Mouse (Mus musculus): ENCODE data around the gene Nmnat3.
A peak's percentile ranks its signal among the peaks of the same experiment; 100 is the strongest.
"Not testable (repeated sequence)": the region's sequence is repeated elsewhere in the genome, so short reads cannot be mapped to it uniquely, and the experiment has no call there.

Nmnat3 gene

GRCm38 (mm10) chr9:98287135-98287534 is at the start of gene Nmnat3:
Gene Nmnat3 (plus strand): TSS chr9:98287435.
- not testable (repeated sequence) for DNase-seq

DNA sequence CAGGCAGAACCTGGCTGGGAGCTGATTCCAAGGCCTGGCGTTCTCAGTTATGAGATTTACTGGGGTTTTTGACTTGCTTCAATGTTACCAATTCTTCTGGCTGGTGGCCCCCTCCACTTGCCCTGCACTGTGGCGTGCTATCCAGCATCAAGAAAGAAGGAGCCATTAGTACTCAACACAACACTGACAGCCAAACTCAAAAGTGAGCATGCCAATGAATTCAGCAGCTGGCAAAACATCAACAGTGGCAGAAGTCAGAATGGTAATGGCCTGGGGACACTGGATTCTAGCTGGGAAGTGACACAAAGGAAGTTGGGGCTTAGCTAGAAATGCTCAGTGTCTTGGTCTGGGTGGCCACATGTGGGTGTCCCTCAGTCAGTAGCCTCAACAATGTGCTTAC is 43.8 kb upstream of the Nmnat3 start:
- DNase-seq = no peak

DNA sequence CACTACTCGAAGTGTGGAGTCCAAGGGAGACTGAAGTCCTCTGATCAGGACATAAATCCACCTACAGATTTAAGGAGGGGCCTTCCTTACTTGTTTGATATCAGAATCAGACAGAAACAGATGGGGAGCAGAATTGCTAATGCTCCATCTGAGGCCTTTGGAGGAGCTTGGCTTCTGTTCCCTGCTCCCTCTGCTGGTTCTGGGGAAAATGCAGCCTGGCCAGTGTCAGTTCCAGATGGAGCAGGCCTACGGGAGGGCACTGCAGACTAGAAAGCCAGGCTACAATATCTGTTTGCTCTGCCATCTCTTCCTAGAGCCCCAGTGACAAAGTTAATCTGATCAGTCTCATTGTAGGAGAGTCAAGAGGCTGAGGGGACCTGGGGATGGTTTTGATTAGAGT is 43.0 kb upstream of the Nmnat3 start:
- peak; percentile 69 to 75 for DNase-seq

DNA sequence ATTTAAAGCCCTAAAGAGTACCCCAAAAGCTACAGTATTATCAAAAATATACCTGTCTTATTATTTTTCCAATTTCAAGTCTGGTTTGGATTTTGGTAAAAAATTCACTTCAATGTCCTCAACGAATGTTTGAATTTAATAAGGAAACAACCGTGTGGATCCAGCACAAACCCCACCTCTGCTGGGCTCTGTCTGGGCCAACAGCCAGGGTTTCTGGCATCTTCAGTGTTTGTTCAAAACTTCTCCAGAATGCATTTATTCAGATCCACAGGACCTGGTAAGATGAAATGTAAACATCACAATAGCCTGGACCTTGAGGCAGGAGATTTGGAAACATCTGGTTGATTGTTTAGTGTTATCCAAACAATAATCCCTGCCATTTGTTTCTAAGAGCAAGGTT is 42.0 kb upstream of the Nmnat3 start:
- DNase-seq = no peak

GRCm38 (mm10) chr9:98246351-98246750 is 40.9 kb upstream of the Nmnat3 start:
- DNase-seq = no peak

- DNase-seq = no peak
Observed at GRCm38 (mm10) chr9:98260210-98260609, 27.0 kb upstream of the Nmnat3 start.

DNA sequence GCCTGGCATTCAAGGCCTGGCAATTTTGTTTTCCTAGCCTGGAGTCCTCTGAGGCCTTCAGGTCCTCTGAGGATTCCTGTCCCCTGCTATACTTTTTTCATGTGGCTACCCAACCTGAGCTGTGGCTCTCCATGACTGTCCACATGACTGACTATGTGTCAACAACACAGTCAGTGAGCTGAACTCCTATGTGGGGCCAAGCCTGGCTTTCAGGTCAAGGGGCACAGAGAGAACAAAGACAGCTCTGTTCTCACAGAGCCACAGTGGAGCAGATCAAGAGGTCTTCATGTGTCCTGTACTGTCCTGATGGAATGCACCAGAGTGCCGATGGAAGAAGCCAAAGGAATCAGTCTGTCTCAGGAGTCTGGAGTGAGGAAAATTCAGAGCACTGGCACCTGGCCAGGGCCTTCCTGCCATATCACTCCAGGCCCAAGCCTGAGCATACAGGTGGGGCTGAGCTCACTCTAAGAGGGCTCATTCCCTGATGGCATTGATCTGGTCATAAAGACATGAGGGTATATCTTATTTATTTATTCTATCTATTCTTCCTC is 25.7 kb upstream of the Nmnat3 start:
- DNase-seq = peak; percentile 19 to 35

DNA sequence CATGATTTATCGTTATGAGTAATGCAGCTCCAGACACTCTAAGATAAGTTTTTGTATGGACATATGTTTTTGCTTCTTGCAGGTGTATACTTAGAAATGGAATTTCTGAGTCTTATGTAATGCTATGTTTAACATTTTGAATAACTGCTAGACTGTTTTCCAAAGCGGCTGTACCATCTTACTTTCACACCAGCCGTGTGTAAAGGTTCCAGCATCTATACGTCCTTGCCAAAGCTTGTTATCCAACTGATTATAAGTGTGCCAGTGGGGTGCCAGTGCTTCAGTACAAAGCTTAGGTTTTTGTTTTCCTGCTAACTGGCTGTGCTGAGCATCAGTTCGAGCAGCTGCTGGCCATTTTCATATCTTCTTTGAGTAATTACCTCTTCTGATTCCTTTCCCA is 22.3 kb upstream of the Nmnat3 start:
- DNase-seq = no peak

- DNase-seq = no peak
Observed at GRCm38 (mm10) chr9:98272734-98273133, 14.5 kb upstream of the Nmnat3 start.

DNA sequence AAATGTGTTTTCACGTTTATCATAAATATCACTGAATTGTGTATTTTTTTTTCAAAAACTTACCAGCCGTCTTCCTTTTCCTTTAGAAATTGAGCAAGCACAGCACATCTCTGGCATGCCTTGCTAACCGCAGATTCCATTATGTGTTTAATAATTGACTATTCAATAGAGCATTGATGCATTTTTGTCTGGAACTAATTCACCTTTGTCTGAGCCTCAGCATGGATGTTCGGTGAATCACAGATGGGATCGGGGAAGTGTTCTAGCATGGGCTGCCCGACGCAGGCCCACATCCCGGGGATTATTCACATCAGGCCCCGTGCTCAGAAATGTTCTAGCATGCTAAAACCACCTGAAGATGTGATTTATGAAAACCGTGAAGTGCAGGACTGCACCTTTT is 12.2 kb upstream of the Nmnat3 start:
- peak; percentile 25 to 47 for DNase-seq

DNA sequence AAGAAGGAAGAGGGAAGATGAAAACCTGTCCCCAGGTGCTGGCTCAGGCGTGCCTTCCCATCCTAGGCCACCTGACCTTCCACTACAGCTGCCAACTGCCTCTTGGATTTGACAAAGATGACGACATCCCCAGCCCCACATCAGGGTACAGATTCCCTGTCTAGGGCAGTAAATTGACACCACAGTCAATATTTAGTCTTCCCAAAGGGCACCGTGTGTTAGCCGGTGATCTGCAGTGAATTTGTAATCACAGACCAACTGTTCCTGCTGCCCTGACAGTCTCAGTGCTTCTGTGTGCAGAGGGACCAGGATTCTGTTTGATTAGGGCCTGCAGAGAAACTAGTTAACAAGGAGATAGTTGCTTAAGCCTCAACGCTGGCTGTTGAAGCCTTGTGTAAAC is 7.1 kb upstream of the Nmnat3 start:
- no peak for DNase-seq

DNA sequence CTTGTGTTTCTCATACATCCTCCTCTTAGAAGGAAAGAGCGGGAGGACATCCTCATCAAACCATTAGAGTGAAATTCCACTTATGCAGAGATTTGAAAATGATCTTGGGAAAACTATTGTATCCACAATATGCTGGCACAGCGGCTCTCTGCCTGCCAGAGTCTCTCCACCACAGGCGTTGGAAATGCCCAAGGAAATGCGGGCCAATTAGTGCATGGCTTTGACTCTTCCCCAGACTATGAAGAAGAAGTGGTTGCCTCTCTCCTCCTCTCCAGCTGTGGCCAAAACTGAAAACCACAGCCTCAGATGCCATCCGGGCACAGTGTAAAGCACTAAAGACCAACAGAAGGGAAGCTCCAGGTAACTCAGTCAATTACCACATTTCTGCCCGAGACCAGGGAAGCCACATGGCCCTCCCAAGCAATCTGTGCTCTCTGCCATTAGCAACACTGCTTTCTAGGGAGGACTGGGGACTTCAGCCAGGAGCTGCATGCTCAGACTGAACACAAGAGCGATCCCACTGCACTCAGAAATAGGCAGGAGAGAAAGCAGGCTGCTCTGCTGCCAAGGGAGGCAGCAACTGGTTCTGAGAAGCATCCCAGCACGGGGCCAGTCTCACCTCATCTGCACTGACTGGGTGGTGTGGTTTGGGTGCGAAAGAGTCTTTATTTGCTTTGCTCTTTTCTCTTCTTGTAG is 1.5 kb upstream of the Nmnat3 start:
- no peak for DNase-seq

DNA sequence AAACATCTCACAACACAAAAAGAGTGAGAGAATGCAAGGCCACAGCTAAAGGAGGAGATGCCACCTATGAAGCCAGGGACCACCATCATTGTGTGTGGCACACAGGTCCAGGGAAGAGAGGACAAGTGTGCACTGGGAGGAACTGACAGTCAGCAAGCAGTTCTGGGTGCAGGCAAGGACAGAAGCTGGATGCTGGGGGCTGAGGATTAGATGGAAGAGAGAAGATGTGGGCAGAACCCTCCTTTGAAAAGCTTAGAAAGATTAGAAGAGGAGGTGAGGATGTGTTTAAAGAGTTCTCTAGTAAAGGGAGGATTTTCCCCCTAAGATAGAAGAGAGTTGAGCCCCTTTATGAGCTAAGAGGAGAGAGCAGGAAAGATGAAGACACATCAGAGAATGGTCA is 2.4 kb downstream of the Nmnat3 start:
- no peak for DNase-seq

DNA sequence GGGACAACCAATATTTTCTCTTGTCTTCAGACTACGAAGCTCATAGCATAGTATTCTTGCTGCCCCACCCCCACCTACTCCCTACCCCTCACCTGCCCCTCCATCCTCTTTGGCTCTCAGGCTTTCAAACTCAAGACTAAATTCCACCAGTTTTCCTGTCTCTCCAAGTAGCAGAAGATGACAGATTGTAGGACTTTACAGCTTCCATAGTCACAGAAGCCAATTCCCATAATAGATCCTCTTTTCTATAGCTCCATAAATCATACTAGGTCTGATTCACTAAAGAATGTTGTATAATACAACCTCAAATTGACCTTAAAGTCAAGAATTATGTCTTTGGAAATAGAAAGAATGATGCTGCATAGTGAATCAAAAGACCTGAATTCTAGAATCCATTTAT is 3.4 kb downstream of the Nmnat3 start:
- DNase-seq = no peak

DNA sequence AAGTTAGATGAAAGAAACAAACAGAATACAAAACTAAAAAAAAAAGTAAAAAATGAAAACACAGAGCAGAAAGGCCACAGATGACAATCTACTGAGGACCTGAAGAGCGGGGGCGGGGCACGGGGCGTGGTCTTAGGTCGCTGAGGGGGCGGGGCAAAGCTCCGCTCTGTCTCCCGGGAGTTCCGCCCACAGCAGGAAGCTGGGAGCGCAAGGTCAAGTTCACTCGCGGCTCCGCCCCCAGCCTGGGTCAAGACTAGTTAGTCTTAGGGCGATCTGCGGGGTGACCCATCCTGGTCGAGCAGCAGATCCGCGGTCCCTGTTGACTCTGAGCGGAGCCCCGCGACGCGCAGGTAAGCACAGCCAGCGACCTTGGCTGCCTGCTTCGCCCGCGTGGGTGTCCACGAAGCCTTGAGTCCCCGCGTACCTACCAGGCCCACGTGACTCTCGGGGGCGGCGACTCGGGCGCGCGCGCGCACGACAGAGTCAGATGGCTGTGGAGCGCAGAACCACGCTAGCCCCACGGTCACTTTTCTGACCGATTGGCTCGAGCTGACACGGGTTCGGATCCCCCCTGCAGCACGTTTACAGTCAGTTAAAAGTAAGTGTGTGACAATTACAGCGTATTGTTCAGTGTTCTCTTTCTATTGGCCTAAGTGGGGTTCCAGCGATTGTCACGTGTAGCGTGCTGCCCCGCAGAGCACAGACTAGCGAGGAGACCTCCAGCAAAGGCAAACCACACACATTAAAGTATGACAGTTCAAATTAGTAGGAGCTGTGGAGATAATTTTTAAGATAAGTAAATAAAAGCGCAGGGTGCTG is 9.4 kb downstream of the Nmnat3 start:
- peak; percentile 91 to 95 for DNase-seq

DNA sequence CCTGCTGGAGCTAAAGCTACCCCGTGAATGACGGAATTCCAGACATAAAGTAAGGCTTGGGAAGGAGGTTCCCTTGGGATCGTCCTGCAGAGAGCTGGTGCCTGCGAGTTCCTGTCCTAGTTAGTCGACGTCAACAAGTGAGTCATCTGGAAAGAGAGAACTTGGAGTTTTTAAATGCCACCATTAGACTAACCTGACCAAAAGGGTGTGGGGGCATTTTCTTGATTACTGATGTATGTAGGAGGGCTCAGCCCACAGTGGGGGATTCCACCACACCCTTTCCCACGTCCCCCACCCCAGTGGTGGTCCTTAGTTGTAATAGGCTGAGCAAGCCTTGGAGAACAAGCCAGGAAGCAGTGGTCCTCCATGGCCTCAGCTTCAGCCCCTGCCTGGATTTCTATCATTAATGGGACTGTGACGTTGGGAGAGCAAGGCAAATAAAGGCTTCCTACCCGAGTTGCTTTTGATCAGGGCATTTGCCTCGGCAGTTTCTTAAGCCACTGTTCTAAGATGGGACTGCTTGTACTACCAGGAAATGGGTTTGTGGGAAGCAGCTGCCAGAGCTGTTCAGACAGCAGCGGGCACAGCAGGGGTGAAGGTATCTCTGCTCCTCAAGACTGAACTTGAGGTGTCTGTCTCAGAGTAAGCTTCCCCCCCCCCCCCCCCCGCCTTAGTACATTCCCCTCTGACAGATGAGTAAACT is 10.2 kb downstream of the Nmnat3 start:
- DNase-seq = peak in 1 of 2 experiments; percentile 43

DNA sequence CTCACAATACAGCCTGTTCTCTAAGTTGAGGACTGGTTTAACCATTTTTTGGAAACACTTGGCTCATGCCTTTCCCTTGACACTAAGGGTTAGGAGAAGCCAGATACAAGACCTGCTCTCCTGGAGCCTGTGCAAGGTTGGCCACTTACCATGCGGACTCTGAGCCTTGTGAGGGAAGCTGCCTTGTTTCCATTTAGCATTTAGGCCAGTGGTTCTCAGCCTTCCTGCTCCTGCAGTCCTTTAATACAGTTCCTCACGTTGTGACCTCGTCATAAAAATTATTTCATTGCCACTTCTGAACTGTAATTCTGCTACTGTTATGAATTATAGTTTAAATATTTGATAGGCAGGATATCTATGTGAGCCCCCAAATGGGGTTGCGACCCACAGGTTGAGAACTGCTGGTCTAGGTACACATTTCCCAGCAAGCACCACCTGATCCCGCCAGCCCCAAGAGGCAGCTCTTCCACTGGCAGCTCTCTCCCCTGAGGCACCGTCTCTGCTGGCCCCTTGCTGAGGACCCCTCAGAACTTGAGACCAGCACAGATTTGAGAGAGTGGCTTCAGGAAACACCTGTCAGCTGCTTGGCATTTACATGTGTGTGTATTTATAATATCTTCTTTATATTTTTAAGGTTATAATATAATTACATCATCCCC is 10.8 kb downstream of the Nmnat3 start:
- DNase-seq = no peak

DNA sequence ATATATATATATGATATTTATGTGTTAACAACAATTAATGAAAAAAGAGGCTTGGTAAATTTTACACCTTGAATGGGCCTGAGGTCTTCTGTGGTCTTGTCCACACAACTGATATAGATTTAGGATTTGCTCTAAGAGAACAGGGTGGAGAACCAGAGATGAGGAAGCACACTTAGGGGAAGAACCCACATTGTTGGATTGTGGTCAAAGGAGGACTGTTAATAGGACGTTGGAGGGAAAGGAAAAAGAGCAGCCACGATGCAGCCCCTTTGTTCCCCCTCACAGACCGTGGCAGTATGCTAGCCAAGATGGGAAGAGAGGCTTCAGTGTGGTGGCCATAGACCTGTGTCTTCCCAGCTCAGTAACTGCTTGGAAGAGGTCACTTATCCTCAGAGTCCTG is 11.5 kb downstream of the Nmnat3 start:
- DNase-seq = no peak

GRCm38 (mm10) chr9:98299235-98299634 is 12.0 kb downstream of the Nmnat3 start:
- no peak for DNase-seq

- DNase-seq = no peak
Observed at GRCm38 (mm10) chr9:98300582-98300981, 13.3 kb downstream of the Nmnat3 start.

GRCm38 (mm10) chr9:98307011-98307410 is 19.8 kb downstream of the Nmnat3 start:
- DNase-seq = no peak

DNA sequence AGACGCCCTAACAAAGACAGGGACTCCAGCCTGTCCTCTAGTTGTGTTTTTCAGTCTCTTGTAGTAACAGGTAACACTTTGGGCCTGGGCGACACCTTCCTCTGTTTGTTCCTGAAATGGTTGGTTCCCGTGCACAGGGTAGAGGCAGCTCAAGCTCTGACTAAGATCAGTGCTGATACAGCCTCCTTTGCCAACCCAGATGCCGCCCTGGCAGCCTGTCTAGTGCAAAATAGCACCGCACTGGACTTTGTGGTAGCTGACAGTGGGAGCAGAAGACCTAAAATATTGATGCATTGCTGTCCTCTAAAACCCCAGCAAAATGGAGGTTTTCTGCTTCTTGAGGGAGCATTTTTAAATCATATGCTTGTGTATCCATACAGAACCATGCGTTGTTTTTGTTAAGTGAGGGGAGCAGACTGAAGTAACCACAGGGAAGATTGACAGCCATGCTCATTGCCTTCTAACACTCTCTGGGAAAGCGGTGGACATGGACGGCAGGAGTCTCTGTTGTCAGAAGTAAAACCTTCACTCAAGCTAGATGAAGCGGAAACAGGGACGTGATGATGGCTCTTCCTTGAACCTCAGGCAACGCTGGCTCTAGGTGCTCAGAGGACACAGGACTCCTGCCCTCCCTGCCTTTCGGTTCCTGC is 24.2 kb downstream of the Nmnat3 start:
- no peak for DNase-seq
